Mouse (Mus musculus) left cerebral cortex, adult 8-10 months (tissue): ENCODE results near the gene Tnks1bp1. TPM values are rescaled to one million over a fixed set of nuclear protein-coding genes. Genes with fewer than 3 reads are reported as not detected.
A peak's percentile ranks its signal among the peaks of the same experiment; 100 is the strongest.

ENCODE experiments used
- DNase-seq, 2 experiments: peaks; one replicate each; pipeline ENCODE4 v3.0.0; 2022; ENCODE audit warnings: low spot score in 2 of 2
- total RNA-seq, 4 experiments: library from RNA; stranded (reverse); gene quantifications; 2 replicates each; pipeline ENCODE4 v1.2.4; 2022

The Tnks1bp1 gene
- 100 to 1,000 TPM in 3 of 4 experiments, 10 to 100 TPM in 1; 96.3 to 122 (median 110) TPM for total RNA-seq

DNA sequence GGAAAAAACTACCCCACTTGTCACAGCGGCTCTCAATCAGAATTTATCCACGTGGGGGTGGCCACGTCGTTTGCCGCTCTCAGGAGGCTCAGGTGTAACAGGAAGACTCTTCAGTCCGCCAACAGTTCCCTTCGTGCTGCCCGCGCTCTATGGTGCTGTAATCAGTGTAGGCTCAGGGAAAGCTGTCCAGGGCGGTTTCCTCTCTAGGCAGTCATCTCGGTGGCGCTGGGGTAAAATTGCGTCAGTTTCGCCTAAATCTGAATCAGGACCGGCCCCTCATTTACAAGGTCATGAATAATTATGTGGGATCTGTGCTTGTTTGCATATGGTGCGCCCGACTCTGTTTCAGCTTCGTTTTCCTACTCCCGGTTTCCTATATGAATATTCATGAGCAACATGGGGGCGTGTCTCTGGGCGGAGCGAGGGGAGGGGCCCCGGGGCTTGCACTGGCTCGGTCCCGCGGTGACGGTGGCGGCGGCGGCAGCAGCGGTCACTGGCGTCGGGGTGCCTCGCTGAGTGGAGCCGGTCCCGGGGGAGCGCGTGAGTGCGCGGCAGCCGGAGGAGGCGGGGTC lies at the start of gene Tnks1bp1:
Gene Tnks1bp1 (plus strand): TSS at position 427 of the 572 bp plus-strand sequence.
- peak; percentile 92 to 95 for DNase-seq

DNA sequence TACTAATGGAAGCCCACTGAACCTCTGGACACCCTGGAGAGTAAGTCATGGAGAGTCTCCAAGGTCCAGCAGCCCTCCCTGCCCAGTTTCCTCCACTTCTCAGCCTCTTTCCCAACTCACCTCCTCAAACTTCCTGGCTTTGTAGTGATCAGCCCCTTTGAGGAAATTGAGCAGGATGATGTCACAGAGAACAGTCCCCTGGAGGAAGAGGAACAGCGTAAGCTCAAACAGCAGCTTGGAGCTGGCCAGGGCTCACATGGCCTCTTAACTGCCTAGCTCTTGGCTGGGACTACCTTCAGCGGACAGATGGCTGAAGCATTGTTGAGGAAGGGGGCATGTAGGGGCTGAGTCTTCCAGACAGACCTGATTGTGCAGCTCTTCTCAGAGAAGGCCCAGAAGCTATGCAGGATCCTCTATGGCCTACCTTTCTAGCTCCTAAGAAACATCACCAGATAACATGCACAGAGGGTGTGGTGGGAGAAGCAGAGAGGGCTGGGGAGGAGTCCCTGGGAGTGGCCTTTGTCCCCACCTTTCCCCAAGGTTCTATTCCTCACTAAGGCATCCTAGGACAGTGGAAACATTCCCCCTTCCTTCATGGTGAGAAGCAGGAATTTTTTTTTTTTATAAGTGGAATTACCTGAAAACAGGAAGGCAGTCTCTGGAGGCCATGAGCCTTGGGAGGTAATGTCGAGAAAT lies 48.2 kb upstream of the Tnks1bp1 start:
- DNase-seq, result no peak

DNA sequence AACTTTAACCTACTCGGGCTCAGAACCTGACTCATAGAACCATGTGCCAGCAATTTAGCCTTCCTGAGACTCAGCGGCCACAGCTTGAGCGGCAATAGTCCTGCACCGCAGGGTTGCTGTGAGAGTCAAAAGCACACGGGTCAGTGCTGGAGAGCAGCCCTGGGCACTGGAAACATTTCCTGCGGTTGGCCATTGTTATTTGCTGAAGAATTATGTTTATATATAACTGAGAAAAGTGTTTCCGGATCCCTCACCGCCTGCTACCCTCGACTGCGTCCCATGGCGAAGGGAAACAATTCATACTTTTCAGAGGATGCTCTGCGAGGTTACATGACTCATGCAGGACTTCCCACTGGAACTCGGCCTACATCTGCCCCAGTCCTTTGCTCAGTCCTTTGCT lies 46.3 kb upstream of the Tnks1bp1 start:
- DNase-seq, result no peak

DNA sequence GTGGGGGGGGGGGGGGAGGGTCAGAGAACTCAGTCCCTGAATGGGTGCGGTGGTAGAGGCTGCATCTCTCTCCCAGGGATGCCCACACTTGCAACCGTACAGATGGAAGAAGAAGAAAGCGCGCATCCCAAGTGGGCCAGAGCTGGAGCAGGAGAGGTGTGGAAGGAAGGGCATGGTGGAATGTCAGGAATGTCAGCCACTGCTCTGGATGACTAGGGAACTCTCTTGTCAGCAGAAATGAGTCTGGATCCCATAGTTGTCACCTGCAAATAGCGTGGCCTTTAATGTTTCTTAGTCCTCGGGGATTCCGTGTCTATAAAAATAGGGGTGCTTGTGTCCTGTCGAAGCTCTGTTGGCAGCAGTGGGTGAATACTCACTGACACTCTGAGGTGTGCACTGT lies 45.2 kb upstream of the Tnks1bp1 start:
- no peak for DNase-seq

DNA sequence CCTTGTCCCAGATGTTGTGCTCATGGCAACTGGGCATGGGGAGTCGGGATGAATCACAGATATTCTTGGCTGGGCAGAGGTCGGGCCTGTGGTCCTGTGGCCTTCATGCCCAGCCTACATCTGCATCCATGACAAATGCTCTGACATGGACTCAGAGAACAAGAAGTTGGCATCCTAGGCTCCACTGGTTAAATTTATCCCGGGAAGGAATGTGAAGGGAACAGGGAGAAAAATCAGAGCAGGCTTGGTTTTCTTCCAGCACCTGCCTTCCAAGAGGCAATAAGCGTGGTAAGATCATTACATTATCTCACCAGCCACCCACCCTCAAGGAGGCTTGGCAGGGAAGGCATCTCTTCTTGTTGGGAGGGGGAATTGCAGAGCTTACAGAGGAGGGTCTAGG lies 43.5 kb upstream of the Tnks1bp1 start:
- DNase-seq, result peak in 1 of 2 experiments; percentile 54

DNA sequence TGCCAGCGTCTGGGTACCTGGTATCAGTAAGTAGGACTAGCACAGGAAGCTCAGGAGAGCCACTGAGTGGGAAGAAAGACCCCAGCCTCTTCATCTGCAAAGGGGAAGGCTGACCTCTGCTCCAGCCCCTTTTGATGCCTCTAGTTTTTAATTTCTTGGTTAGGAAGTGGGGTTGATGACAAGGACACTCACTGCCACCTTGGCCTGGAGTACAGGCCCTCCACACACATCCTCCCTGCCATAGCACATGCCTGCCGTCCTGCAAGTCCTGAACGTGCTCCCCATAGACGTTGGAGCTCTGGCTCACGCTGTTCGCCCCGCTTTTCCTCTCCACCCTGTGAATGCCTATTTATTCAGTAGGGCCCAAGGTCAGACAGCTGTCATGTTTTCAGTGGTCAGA lies 41.2 kb upstream of the Tnks1bp1 start:
- no peak for DNase-seq

DNA sequence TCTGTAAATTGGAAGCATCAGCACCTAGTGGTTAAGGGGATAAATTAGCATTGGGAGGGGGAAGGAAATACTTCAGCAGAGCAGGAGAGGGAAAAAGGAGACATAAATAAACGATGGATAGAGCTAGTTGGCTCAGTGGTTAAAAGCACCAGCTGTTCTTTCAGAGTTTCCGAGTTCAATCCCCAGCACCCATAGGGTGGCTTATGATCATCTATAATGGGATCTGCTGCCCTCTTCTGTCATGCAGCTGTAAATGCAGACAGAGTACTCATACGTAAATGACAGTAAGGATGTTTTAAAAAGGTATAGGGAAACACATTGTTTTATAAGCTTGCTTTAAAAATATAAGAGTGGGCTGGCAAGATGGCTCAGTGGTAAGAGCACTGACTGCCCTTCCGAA lies 40.1 kb upstream of the Tnks1bp1 start:
- DNase-seq, result no peak

DNA sequence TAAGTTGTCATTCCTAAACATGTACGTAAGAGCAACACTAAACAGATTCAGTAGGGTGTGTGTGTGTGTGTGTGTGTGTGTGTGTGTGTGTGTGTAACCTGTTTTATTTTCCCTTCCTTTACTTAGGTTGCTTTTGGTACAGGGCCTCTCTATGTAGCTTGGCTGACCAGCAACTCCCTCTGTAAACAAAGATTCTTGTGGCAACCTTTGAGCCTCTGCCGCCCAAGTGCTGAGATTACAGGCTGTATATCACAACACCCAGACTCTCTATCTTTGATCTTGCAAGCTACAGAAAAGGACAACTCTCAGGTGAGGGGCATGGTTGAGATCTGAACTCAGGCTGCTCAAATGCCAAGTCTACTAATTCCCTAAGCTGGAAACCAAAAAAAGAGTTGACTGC lies 38.6 kb upstream of the Tnks1bp1 start:
- DNase-seq, result no peak

DNA sequence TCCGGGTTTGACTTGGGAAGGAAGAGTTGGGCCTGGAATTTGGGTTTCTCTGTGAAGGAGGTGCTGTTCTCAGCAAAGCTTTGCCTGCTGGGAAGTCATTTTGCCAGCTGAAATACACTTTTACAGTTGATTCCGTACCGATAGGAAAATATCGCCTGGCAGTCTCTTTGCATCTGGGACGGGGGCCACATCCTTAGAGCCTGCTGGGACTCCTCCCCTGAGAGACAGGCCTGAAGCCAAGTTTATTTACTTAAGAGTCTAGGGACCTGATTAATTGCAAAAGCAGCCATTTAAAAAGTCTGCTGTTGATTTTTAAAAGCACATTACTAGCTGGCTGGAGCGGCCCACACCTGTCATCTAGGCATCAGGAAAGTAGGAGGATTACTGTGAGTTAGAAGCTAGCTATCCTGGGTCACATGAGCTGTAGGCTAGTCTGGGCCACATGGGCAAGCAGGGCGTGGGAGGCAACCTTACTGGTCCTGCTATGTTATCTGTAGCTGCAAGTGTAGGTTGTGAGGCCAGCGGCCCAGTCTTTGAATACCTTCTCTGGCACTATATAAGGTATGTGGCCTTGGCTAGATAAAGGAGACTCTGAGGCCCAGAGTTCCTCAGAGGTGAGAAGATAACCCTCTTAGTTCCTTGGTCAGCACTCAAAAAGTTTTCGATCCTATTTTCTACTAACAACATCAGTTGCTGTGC lies 35.8 kb upstream of the Tnks1bp1 start:
- DNase-seq, result no peak

DNA sequence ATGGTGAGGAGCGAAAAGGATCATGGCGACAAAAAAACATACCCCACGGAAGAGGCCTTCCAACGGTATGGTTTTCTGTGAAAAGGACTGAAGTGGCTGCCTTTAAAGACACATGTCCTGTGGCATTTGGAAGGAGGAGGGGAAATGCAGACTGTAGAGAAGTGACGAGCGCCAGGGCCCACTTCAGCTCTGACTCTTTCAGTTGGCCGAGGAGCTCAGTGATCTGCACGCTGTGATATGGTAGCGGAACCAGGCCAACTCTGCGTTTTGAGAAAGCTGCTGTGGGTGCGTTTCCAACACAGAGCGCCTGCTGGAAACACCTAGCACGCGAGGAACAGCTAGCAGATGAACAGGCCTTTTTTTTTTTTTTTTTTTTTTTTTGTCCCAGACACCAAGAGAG lies 35.1 kb upstream of the Tnks1bp1 start:
- no peak for DNase-seq

DNA sequence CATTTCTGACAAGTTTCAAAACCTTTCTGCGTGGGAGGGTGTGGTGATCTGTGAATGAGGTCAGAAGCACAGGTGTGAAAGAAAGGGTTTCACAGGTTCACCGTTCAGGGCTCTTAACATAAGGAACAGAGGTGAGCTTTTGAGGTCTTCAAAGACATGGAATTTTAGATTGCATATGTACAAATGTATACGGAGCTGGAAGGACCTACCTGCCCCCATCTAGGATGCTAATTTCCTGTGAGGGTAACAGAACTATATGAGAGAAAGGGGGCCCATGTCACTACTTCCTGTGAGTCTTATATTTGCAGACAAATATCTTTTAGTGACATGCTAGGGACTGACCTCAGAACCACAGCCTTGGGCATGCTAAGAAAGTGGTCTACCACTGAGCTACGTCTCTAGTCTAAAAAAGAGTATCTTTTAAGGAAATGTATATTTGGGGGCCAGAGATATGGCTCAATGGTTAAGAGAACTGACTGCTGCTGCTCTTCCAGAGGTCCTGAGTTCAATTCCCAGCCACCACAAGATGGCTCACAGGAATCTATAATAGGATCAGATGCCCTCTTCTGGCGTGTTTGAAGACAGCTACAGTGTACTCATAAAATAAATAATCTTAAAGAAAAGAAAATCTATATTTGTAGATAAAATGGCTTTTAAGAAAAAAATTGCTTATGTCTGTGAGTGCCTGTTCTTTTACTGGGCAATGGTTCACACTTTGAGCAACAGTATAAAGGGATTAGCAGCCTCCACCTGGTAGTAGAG lies 33.8 kb upstream of the Tnks1bp1 start:
- no peak for DNase-seq

DNA sequence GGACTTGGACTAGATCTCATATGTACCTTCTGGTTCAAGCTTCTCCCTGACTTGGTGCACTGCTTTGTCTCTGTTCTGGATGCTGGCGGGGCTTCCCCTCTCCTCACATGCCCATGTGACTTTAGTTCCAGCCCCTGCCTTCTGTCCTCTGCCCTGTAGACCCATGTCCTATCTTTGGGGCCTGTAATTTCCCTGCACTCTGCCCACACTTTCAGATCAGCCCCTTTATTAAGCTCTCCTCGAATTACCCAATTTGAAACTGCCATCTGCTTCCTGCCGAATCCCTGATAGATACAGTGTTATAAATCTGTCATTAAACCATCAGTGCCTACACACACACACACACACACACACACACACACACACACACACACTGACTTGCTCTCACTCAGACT lies 33.2 kb upstream of the Tnks1bp1 start:
- DNase-seq, result no peak

DNA sequence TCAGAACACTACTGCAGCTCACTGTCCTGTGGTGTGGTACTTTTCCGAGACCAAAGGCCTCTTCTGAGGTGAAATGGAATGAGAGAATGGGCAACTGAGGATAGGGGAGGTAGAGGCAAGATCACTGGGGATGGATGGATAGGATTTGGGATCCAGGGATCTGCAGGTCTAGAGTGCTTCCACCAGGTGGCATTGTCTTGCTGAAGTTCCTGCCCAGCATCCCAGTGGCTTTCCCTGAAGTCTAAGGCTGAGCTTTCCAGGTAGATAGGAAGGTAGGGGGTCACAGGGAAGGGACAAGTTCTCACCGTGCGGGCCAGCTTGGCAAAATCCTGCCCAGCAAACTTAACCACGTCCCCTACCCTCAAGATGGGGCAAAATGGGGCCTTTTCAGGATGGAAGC lies 25.8 kb upstream of the Tnks1bp1 start:
- no peak for DNase-seq

DNA sequence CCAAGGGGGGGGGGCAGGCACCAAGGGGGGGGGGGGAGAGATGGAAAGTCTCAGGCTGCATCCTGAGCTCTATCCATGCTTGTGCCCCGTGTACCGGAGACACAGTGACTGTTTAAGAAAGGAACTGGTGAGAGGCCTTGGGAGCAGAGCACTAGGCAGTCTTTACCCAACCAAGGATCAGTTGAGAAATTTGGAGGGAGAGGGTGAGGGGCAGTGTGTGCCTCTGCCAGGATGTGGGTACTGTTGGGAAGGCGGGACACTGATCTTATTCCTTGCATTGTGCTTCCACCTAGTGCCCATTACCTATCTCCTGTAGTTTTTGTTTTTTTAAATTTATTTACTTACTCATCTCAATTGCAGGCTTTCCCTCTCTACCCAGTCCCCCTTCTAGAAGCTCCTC lies 21.6 kb upstream of the Tnks1bp1 start:
- DNase-seq, result no peak

DNA sequence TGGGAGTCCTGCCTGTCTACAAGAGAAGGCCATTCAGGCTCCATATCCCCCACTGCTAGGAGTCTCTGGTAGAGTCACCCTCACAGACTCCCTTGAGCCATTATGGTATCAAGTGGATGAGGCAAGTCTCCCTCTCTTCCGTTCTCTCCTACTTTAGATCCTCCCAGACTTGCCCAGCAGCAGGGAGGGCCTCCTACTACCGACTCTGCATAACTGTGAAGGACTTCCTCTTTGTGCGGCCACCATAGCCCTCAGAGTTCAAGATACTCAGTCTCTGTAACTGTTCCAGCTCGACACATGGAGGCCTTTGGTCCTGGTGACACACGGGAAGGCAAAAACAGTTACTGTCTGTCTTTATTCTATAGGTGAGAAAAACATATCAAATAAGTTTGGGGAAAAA lies 20.5 kb upstream of the Tnks1bp1 start:
- DNase-seq, result no peak

DNA sequence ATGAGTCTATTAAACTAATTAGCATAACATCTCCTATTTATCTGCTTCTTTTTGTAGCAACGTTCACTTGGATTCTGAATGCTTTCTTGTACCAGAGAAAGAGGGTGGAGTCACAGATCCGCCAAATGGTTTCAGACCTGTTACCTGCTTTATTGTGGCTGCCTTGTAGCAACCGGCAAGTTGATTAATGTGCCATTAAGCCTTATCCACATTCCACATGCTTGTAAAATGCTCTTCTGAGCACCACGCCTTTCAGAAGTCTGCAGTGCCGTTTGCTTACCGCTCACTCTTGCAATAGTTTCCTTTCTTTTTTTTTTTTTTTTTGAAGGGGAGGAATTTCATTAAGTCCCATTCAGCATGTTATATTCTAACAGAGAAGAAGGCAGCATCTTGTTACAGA lies 17.9 kb upstream of the Tnks1bp1 start:
- no peak for DNase-seq

DNA sequence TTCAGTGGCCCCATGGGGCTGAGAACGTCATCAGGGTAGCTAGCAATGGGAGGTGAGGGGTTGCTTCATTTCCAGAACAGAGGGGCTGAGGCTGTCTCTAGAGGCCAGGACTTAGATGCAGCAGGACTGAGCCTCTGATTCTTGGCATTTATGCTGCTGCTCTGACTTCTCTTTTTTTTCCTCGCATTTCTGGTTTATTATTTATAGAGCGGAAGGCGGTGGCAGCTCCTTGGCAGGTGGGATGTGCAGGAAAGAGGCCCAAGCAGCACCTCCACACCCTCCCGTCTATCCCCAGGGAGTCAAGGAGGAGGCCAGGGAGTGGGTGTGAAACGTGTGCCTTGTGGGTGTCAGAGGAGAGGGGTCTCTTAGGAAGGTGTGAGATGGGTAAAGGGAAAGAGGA lies 16.8 kb upstream of the Tnks1bp1 start:
- no peak for DNase-seq

DNA sequence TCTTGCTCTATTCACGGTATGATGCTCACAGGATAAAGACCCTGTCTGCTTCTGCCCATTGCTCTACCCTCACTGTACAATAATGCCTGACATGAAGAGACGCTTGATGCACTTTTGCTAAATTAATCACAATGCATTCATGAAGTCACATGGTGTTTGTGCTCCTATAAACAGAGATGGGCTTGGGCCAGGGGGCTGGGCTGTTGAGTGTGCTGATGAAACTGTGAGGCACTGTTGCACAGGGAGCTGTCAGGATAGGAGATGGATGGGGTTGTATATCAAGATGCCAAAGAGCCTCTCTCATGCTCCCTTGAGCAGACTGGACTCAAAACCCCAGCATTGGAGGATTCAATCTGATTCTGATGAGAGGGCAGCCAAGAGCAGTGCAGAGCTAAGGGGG lies 14.7 kb upstream of the Tnks1bp1 start:
- DNase-seq, result no peak

DNA sequence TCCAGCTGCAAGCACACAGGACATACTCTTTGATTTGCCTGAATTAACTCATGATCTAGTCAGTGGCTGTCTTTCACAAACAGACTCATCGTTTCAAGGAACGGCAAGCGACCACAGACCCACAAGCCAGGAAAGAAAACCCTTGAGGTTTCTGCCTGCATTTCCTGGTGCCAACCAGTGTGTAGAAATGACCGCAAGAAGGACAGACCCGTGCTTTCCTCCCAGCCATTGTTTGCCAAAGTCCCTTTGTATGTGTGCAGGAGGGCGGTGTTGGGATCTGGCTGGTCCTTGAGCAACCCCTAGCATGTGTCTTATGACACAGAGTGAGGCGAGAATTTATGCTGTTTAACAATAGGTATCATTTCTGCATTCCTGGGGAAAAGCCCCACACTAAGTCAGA lies 13.7 kb upstream of the Tnks1bp1 start:
- DNase-seq, result no peak

DNA sequence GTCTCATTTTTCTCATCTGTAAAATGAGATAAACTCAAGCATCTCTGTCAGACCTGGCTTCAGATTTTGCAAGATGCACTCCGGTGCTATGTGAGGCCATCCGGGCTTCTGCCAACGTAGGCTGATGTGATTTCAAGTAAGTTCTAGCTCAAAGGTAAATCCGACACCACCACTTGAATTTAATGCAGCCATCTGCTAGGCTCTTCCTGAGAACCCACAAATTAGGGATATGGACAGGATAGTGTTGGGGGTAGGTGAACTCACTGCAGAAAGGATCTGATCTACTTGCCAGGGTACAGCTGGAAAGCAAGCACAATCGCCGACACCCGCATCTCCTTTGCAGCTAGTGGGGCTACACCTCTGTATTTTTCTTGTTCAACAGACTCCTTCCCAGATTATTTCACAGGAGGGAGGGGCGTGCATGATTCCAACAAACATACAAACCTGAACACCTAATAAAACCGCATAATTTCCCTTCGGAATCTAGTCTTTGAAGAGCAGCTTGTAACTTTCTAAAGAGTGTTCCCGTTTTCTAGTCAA lies 11.2 kb upstream of the Tnks1bp1 start:
- DNase-seq, result no peak

DNA sequence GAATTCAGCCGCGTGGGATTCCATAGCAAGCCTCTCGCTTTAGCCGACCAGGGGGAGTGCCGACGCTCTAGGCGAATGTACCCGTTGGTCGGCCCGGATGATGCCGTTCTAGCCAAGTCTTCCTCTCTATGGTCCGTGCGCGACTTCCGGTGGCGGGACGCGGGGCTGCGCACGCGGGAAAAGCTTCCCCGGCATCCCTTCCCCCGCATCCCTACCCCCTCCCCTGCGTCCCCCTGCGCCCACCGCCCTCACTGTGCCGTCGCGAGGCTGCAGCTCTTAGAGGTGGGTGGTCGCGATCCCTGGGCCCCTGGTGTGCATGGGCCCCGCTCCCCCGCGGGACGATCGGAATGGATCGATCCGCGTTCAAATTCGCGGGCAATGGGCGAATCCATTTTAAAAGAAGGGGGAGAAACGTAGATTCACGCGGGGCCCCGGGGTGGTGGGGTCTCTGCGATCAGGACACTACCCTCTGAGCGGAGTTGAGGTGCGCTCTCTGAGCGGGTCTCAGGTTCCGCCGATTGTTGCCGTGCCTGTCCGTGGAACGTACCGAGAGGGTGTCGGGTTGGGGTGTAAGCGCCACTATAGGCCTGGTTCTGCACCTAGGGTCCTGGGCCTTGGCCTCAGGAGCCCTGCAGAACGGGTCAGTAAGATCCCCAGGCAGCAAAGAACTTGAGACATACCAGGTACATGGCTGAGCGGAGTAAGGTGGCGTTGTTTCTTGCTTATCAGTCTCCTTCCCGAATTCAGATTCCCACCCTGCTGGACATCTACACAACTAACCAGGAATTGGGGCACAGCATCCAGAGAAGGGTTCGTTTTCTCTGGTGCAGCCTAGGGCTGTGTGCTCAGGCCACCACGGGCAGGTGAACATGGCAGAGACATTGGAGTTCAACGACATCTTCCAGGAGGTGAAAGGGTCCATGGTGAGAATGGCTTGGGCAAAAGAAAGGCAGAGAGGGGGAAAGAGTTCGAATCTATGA lies 10.5 kb upstream of the Tnks1bp1 start, which contains the start of the genes Ssrp1 and P2rx3:
Gene Ssrp1 (plus strand): TSS at position 188 of the 980 bp plus-strand sequence.
Gene P2rx3 (minus strand): TSS at position 416 of the 980 bp plus-strand sequence.
- DNase-seq, result peak; percentile 84 to 88
